Mouse (Mus musculus): ENCODE measurements around the gene Dlx1.

GRCm38 (mm10) chr2:71551704-71552103 is 23.8 kb downstream of the Dlx1 start:
- TF ChIP-seq CTCF (conservative IDR thresholded peaks at IDR 0.05; ENCODE audit: low read length) (no peak), POU5F1 (IDR thresholded peaks at IDR 0.05; ENCODE audit: borderline replicate concordance, low read length) (no peak)

Data from E14TG2a.4 (cell line).